Mouse (Mus musculus): ENCODE data around the gene Zc3h10.
"Not testable (repeated sequence)": the region's sequence is repeated elsewhere in the genome, so short reads cannot be mapped to it uniquely, and the experiment has no call there.

Zc3h10 gene

GRCm38 (mm10) chr10:128550144-128550823 lies 2.7 kb upstream of the Zc3h10 start:
- DNase-seq, result not testable (repeated sequence)

DNA sequence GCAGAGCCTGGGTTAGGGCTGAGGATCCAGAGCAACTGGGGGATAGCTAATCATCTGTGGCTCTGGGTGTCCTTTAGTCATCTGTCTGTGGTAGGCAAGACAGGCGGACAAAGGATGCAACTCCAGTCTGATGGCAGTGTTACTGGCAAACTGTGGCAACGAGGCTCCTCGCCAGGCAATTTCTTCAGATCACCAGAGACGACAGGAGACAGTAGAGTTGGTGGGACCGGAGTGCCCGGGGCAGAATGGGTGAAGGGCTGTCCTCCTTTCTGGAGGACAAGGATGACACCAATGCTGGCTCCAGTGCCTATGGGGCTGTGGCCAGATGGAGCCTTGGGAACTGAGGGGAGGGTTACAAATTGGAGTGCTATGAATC lies 2.1 kb upstream of the Zc3h10 start:
- DNase-seq, result peak; percentile 11

GRCm38 (mm10) chr10:128548947-128549681 lies 1.5 kb upstream of the Zc3h10 start, which contains the start of gene Rpl41:
Gene Rpl41, minus strand, starts transcription at chr10:128549305.
- DNase-seq, result peak; percentile 97

DNA sequence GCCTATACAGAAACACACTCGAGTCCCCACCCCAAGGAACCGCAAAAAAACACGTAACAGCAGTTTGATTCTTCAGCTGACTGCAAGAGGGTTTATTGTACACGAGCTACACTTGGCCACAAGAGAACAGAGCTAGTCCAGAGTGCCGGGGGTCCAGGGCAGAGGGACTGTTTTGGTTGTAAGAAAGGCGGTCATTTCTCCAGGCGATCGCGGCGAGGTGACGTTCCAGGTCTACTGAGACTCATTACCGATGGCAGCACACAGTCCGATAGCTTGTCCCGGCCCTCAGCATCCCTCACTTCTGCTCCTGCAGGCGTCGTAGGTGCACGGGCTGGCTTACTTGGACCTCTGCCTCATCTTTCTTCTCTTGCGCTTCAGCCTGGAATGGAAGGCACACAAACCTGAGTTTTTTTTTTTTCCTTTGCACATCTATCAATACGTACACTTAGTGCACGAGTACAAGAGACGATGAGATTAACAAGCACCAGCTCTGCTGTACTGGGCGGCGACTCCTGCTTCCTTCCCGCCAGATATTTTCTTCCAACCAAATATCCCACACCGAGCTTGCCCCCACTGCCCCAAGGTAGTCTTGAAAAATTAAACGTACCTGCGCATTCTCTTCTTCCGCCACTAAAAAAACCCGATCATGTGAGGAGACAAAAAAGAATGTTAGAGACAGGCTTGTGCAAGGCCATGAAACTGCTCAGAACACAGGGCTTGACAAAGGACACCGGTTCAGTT lies 647 bp upstream of the Zc3h10 start:
- not testable (repeated sequence) for DNase-seq

DNA sequence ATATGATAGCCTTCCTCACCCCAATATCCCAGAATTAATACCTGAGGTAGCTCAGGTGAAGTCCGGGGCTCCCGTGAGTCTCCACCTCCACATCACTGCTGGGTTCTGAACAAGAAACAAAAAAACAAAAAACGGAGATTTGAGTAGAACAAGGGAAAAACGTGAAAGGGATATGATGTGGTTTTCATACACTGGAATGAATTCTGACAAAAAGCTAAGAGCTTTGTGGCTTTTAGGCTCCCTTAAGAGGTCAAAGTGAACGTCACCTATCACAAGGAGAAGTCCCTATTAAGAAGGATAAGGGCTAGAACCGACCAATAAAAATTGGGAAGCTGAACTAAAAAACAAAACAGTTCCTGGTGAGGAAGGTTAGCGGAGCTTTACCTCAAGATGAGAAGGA lies 787 bp downstream of the Zc3h10 start:
- no peak for DNase-seq

GRCm38 (mm10) chr10:128546361-128546760 lies 1.2 kb downstream of the Zc3h10 start:
- peak; percentile 84 for DNase-seq

DNA sequence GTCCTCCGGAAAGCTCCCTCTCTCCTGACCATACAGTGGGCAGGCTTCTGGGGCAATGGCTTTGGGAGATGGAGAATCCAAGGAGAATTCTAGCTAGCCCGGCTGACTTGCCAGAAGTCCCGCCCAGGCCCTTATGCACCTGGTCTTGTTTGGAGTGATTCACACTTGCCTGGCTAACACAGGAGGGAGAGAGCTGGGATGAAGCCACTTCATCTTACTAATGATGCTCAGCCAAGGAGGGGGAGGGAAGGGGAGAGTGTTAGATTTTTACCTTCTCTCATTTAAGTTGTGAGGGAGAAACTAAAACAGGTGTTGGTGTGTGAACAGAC lies 2.0 kb downstream of the Zc3h10 start:
- DNase-seq, result no peak

- DNase-seq, result no peak
These were observed 2.7 kb downstream of the Zc3h10 start for GRCm38 (mm10) chr10:128544674-128545569.

- DNase-seq, result no peak
These were observed 3.4 kb downstream of the Zc3h10 start for GRCm38 (mm10) chr10:128544151-128544657.

DNA sequence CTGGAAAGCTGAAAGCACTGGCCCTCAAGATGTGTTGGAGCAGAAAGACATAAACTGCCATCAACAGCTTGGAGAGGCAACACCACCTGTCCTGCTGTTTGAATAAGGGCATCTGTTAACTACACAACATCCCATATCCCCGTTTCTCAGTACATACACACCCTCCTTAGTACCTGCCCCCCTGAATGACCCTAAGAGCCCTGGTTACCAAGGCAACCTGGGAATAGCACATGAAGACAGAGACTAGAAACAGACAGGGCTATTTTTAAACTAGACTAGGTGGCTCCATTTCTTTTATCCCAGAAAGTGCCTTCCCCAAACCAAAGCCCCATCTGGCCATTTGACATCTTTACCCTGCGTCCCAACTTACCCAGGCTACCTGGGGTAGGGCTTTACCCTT lies 4.5 kb downstream of the Zc3h10 start:
- no peak for DNase-seq

DNA sequence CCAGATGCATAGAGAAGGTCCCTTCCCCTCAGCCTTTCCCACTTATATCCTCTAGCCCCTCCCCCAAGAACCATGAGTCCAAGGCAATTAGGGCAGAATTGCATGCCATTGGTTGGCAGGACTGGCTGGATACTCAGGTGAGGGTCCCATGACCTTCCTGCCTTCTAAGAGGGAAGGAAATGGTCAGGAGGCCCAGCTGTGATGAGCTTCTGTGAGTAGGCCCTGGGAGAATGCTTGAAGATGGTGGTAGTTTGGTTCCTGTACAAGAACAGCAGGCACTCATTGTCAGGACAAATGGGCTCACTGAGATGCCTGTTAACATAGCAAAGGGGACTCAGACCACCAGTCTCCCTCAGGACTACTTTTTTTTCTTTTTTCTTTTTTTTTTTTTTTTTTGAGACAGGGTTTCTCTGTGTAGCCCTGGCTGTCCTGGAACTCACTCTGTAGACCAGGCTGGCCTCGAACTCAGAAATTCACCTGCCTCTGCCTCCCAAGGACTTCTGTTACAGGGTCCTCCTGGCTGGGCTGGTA lies 9.2 kb downstream of the Zc3h10 start:
- DNase-seq, result no peak

DNA sequence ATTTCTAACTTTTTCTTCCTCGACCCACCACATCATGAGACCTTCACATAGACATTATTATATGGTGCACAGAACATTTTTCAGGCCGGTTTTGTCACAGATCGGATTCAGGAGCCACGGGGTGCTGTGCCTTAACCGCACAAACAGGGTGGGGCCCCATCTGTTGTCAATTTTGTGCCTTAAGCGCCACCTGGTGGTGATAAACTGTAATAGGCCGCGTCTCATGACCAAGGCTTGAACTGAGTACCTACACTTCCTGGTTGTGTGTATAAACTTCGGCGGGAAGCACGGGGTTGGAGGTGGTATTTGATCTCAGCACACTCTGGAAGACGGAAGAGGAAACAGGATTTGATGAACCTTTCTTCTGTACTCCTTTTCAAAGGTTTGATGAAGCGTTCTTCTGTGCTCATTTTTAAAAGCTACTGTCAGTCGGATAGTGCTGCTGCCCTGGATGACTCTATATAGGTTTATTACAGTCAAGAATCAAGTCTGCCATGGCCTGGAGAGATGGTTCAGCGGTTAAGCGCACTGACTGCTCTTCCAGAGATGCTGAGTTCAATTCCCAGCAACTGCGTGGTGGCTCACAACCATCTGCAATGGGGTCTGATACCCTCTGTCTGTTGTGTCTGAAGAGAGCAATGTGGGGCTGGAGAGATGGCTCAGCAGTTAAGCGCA lies 11.2 kb downstream of the Zc3h10 start:
- peak; percentile 93 for DNase-seq

GRCm38 (mm10) chr10:128535624-128536265 lies 11.8 kb downstream of the Zc3h10 start:
- DNase-seq, result no peak

- DNase-seq, result no peak
These were observed 12.4 kb downstream of the Zc3h10 start for GRCm38 (mm10) chr10:128535206-128535605.

GRCm38 (mm10) chr10:128526366-128527356 lies 20.9 kb downstream of the Zc3h10 start:
- DNase-seq, result no peak

DNA sequence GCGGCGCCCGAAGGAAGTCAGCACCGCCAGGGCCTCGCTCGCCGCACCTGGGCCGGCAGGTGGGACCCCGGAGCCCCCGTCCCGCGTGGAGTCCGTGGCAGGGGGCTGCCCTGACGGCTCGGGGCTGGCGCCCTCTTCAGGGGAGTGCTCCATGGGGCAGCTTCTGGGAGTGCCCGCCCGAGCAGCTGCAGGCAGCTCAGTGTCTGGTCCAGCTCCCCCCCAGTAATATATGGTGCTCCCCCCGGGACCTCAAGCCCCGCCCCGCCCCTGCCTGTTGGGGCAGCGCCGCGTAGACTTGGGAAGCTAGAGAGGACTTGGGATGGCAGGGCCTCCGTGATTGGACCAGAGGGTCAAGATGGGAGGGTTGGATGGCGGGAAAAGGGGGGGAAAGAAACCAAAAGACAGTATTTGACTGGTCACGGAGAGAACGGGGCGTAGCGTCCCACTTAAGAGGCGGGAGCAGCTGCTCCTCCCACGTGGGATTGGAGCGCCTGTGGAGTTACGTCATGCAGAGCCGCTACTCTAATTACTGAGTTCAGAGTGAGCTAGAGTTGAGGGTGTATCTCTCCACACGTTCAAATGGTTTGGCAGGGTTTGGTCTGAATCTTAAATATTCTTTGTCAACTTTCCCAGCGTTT lies 21.8 kb downstream of the Zc3h10 start, which contains the start of gene Esyt1:
TSS of gene Esyt1 (minus strand) at position 201 of the 638 bp plus-strand sequence.
- DNase-seq, result peak; percentile 99

- DNase-seq, result peak; percentile 82
These were observed 22.6 kb downstream of the Zc3h10 start for GRCm38 (mm10) chr10:128524732-128525662.

DNA sequence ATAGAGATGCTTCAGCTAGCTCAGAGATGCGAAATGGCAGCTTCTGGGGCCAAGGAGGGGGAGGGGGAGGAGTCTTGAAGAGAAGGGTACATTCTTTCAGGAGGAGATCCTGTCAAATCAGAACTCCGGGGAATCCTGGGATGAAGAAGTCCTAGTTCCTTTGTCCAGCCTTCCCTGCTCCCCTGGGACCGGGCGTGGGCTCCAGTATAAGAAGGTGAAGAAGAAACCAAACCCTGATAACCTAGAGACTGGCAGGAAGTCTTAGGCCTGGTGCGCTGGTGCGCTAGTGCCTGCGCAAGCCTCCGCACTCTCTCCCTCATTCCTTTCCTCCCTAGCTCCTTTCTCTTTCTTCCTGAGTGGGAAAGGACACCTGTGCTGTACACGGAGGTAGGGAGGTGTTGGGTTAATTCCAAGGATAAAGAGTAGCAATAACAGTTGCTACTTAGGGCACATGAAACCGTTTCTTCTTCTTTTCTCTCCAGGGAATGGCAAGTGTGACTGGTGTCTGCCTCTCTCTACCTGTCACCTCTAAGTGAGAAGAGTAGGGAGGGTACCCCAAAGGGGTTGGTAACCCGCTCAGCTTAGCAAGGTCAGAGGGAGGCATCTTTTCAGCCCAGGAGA lies 23.4 kb downstream of the Zc3h10 start:
- peak; percentile 51 for DNase-seq

Data from retina, postnatal 1 day (tissue).